Mouse (Mus musculus) frontal cortex, adult (tissue): ENCODE data around the gene Wbp11.

Source experiments
- ATAC-seq: cut with Nextera tagmentation; 2 replicates; pipeline ENCODE4 v1.9.2; 2017; ENCODE audit warnings: mild to moderate bottlenecking, moderate library complexity, mixed read lengths; ENCODE audit not compliant: low TSS enrichment

Gene Wbp11

DNA sequence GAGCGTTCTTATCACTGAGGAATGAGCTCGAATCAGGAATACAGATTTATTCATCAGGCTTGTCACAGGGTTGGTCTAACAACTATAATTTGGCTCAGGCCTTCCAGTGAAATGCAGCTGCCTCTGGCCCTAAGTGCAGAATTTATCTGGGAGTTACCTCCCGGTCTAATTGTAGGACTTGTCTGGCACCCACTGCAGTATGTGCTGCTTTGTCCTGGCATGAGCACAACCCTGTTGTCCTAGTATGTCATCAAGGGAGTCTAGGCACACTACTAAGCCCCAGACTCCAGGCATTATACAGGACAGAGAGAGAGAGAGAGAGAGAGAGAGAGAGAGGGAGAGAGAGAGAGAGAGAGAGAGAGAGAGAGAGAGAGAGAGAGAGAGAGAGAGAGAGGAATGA lies 9.3 kb upstream of the Wbp11 start:
- no peak for ATAC-seq

DNA sequence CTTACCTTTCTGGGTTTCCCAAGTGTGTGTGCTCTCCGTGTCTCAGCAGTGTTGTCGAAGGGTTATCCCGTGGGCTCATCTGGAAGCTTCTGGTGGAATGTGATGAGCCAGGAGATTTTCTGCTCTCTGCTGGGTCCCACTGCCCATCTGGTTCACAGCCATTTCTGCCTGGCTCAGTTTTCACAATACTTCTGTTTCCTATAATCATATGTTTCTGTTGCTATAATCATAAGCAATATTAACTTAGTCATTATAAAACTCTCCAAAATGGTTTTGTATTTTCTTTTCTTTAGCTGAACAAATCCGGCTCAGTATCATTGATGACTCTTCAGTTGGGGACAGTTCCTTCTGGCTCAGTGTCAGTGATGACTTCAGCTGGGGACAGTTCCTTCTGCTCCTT lies 7.3 kb upstream of the Wbp11 start, which contains the start of gene Smco3:
Gene Smco3, minus strand, starts transcription at position 101 of the 400 bp plus-strand sequence.
- peak; percentile 21; the same call in 1 of the 2 replicates for ATAC-seq

DNA sequence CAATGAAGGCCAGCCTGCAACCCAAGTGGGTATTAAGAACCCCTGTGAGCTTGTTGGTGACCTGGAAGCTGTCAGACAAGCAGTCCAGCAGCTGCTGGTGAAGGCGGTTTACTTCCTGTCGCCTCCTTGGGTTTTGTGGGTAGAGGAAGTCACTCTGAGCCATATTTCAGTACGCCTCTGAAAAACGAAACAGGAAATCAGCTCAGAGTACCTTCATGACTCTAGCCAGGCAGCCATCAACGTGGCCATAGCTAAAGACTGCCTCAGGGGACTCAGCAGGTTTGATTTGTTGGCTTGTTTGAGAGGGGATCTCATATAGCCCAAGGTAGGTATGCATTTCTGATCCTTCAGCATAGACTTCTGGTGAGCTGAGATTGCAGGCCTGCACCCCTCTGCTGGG lies 3.7 kb upstream of the Wbp11 start:
- no peak for ATAC-seq

DNA sequence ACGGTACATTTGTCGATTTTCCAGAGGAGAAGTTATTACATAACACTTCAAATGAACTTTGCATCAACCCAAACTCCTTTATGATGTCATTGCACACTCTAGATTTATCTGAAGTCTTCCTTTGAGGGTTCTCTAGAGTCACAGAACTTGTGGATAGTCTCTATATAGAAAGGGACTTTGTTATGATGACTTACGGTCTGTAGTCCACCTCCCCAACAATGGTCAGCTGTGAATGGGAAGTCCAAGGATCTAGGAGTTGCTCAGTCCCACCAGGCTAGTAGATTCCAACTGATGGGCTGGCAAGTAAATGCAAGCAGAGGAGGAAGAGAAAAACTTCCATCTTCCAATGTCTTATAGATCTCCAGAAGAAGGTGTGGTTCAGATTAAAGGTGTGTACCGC lies 648 bp upstream of the Wbp11 start:
- no peak for ATAC-seq

DNA sequence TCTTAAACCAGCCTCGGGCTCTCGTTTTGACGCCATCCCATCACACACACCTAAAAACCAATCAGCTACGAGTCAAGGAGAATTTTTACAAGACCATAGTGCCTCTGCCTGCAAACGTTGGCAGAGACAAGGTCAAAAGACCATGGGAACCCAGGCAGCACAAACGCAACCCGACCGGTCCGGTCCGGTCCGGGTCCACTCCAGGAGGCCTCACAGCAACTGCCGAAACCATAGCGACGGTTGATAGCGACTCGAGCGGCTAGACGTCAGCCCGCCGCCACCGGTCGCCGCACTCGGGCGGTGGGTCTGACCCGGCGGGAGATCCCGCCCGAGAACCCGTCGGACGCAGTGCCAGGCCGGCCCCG lies 535 bp downstream of the Wbp11 start, which contains the start of gene BC049715:
Gene BC049715, plus strand, starts transcription at position 111 of the 365 bp plus-strand sequence.
- ATAC-seq, result peak; percentile 7; the same call in 1 of the 2 replicates

DNA sequence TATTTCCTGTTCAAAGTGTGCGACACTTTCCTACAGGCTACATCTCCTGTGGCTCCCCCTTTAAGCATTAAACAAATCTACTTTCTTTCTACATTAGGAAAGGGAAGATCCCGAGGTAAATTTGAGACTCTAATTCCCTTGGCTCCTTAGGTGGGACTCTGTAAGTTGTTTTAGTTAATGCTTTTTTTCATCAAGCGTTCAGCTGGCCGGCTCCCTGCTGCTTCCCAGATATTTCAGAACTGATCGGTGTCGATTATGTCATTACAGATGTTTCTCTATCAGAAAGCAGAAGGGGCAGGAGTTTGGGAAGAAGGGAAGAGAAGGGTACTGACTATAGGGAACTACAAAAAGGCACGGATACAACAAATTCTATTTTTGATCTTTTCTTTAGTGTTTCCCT lies 917 bp downstream of the Wbp11 start:
- no peak for ATAC-seq

DNA sequence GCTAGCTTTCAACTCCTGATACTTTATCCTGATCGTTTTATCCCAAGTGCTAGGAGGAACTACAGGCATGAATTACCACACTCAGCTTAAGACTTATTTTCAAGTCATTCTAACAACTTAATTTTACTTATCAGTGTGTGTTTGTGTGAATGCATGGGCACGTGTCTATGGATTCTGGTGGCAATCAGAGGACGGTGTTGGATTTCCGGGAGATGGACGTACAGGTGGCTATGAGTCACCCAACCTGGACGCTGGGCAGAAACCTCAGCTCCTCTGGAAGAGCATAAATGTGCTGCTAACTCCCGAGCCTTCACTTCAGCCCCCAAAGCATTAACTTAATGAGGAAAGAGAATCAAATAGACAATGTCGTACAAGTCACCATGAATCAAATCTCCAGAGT lies 3.0 kb downstream of the Wbp11 start:
- ATAC-seq, result no peak

DNA sequence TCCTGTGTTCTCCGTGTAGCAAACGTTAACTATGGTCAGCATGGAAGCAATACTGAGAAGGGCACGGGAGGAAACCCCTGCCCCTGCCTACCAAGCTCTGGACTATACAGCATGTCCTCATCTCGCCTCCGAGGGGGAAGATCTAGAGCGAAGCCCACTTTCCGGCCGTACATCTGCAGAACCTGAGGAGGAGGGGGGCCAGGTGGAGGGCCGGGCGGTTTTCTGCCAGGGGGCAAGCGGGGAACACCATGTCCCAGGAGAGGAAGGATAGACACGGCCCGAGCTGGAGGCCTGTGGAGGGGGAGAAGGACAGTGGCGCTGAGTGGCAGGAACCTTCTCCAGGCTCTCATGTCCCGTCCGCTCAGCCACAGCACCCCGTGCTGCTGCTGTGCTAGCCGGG lies 6.9 kb downstream of the Wbp11 start:
- ATAC-seq, result no peak

DNA sequence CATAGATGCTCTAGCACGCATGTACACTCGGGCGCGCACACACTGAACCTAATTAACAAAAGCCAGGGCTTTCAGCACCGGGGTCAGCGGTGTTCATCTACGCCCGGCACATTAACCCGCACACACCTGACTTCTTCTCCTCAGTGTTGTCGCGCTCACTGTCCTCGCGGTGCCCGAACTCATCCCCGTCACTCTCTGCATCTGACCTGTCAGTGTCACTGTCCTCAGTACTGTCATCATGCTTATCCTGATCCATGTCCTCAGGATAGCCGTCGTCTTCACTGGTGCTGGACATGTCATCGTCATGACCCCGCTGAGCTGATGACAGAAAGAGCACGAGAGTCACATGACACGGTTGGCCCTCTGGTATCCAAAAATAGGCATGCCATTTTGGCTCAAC lies 7.7 kb downstream of the Wbp11 start:
- no peak for ATAC-seq

DNA sequence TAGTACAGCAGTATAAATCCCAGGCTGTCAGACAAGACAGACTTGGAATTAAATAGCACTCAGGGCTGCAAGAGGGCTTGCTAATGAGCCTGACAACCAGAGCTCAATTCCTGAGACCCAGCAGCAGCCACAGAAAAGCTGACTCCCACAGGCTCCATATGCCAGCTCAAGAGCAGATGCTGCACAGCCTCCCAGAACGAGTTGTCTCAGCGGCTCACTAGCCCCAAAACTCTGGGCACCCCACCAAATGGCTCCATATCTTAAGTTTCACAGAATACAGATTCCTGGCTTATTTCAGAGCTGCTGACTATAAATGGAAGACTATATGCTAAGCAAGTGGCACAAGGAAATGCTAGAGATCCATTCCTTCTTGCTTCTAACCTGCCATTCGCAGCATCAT lies 10.5 kb downstream of the Wbp11 start:
- peak; percentile 88 for ATAC-seq

DNA sequence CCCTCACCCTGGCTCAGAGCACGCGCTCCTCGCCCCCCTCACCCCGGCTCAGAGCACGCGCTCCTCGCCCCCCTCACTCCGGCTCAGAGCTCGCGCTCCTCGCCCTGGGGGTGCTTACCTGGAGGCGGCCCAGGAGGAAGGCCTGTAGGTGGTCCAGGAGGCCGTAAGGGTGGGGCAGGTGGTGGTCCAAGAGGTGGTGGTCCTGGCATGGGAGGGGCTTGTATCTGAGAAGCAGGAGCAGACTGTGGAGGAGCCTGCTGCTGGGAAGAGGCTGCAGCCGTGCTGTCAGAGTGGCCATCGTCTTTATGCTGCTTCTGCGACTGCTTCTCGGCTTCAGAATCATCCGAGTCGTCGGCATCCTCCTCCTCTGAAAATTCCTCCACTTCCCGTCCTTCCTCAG lies 11.2 kb downstream of the Wbp11 start:
- no peak for ATAC-seq

DNA sequence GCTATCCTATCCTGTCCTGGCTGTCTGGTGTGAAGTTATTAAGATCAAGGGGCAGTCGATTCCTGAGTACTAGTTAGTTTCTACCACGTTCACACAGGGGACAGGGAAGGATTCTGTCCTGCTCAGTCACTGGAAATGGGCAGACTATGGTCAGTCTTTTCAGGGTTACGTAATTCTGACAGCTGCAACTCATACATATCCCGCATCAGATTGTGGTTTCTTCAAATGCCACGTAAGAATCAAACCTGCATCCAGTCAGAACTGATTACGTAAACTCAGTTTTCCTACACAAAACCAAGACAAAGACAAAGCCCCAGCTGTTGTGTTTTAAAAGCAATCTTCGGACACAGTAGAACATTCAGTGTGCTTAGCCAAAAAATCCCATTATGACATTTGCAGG lies 12.7 kb downstream of the Wbp11 start:
- no peak for ATAC-seq

DNA sequence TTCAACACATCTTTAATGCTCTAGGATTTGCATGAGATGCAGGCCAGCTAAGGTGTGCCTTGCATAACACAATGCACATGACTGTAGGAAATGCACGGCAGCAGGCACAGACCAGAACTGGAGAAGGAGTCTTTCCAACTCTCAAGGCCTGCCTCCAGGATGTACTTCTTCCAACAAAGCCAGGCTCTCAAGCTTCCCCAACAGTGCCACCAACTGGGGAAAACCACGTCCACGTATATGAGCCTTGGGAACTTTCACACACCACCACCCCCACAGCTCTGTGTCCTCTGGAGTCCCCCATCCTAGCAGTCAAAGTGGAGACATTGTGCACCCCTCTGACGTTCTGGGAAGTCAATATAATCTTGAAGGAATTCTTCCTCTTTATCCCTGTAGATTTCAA lies 14.9 kb downstream of the Wbp11 start:
- ATAC-seq, result peak; percentile 32

DNA sequence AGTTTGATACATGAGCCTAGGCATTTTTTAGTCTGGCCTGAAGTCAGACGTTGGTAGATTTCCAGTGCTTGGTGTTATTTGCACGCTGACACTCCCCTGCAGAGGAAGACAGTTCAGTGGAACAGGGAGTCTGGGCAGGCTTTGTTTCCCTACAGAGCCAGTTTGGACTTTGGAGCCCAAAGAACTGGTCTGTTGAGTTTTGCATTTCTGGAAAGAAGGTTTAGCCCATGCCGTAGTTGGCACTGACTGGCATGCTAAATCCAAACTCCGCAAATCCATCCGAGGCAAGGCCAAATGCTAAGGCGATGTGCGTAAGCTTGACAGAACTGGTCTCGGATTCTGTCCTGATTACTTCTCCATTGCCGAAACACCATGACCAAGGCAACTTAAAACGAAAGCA lies 16.8 kb downstream of the Wbp11 start:
- no peak for ATAC-seq

DNA sequence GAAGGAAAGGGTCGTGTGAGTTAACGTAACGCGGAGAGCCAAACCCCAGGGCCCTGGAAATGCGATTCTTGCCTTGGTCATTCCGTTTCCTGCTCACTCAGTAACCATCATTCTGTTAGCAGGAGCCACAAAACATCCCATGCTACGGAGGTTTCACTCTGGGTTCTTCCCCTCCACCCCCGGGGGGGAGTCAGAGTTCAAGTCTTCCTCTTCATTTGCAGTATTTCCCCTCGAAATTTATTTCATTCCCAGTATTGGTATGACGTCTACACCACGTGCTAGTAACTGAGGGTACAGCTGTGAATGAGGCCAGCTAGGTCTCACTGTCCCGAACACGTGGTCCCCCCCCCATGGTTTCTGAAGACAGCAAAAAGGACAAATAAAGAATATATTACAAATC lies 18.4 kb downstream of the Wbp11 start:
- no peak for ATAC-seq

DNA sequence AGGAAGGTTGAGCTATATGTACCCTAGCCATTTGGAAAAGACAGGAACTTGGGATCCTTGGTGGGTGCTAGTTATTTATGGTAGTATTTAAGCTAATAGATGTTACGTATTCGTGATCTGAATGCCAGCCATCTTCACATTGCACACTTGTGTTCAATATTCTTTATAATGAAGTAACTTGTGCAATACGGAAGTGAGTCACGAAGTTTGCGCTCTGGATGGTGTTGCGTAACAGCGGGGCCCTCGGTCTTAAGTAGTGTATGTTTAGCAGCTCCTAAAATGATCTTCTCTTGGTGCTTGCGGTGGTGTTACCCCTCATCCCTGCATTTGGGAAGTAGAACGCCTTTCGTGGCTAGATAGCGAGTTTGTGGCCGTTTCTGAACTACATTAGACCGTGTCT lies 19.0 kb downstream of the Wbp11 start:
- no peak for ATAC-seq

DNA sequence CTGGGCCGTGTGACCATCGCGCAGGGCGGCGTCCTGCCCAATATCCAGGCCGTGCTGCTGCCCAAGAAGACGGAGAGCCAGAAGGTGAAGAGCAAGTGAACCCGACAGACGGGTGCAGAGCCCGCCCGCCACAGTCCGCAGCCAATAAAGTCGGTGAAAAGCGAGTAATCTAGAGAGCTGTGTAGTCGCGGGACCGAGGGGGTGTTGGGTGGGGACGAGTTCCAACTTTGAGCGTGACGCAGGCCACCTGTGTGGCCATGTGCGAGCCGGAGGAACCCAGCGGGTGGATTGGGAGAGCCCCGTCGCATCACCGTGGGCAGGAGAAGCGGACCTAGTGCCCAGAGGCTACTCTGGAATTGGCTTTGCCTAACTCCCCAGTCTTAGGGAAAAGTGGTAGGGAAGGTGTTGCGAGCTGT lies 19.4 kb downstream of the Wbp11 start:
- ATAC-seq, result peak; percentile 34

DNA sequence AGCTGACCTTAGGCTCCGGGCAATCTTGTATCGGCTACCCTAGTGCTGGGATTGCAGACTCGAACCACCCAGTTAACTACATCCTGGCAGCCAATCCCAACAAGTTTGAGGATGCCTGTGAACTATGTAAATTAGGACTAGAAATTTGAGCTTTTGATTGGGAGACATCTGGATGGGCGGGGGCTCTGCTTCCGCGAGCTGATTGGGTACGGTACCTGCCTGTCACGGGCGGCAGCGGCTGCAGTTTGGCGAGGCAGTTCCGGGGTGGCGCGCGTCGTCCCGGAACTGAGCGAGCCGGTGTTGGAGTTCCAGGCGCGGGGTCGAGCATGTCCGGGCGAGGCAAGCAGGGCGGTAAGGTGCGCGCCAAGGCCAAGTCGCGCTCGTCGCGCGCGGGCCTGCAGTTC lies 20.0 kb downstream of the Wbp11 start, which contains the start of gene H2afj:
Gene H2afj, plus strand, starts transcription at position 231 of the 404 bp plus-strand sequence.
- ATAC-seq, result peak; percentile 76

DNA sequence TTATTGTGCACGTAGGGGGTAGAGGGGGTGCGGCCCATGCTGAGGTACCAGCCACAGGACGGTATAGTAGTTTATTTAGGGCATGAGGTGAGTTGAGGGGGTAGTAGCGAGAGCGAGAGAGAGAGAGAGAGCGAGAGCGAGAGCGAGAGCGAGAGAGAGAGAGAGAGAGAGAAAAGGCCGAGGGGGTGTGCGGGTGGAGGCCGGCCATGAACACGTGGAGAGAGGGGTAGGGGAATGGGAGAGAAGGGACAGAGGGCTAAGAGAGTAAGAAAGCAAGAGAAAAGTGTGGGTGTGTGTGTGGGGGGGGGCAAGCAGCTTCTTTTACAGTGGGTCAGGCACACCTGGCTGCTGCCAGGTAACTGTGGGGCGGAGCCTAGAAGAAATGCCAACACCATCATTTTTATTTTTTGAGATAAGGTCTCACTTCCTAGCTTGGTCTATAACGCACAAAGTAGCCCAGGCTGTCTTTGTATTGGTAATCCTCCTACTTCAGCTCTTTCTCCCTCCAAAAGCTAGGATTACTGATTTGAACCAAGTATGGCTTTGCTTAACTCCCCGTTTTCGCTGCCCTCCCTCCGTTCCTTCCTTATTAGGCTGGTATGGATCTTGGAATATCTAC lies 20.5 kb downstream of the Wbp11 start:
- ATAC-seq, result no peak

DNA sequence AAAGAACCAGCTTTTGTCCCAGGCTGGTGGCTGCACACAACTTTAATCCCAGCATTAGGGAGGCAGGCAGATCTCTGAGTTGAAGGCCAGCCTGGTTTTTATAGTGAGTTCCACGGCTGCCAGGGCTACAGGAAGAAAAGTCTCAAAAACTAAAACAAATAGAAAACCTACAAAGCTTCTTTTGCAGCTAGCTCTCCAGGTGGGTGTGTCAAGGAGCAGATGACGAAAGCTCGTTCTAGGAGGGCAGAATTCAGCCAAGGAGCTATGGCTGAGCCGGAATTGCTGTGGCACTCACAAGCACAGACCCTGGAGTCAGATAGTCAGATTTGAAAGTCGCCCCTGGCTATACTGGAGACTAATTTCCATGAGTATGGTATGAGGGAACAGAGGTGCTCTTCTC lies 21.2 kb downstream of the Wbp11 start:
- no peak for ATAC-seq

DNA sequence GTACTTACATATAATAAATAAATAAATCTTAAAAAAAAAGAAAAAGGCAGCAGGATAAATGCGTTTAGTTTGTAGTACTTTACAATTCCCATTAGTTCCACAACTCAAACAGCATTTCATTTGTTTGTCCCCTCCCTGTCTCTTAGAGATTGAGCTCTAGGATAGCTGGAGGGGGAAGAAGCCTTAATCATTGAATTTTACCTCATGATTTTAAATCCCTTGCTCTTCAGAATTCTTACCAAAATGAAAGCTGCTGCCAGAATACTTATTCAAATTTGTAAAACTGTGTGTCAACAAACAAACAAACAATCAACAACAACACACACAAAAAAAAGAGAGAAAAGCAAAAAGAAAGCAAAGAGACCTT lies 22.6 kb downstream of the Wbp11 start:
- no peak for ATAC-seq

DNA sequence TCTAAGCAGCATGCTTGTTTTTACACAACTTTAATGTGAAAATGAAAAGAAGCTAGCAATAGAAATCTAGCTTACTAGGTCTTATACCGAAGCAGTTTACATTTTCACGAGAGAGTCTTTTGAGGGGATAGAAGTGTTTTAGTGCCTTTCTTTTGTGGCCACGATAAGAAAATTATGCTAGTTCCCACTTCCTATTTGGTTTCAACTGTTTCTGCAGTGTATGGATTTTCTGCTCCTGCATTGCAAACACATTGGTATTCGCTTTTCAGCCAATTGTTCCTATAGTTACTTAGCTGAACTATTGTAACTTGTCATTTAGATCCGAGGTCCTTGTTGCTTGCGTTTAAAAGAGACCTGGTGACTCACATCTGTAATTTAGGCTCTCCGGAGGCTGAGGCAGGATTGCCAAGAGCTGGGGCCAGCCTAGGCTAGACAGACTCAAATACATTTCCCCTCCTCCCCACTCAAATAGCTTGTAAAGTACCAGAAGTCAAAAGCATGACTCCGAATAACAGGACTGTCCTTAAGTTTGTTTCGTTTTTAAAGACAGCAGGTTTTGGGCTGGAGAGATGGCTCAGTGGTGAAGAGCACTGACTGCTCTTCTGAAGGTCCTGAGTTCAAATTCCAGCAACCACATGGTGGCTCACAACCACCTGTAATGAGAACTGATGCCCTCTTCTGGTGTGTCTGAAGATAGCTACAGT lies 23.2 kb downstream of the Wbp11 start:
- no peak for ATAC-seq

DNA sequence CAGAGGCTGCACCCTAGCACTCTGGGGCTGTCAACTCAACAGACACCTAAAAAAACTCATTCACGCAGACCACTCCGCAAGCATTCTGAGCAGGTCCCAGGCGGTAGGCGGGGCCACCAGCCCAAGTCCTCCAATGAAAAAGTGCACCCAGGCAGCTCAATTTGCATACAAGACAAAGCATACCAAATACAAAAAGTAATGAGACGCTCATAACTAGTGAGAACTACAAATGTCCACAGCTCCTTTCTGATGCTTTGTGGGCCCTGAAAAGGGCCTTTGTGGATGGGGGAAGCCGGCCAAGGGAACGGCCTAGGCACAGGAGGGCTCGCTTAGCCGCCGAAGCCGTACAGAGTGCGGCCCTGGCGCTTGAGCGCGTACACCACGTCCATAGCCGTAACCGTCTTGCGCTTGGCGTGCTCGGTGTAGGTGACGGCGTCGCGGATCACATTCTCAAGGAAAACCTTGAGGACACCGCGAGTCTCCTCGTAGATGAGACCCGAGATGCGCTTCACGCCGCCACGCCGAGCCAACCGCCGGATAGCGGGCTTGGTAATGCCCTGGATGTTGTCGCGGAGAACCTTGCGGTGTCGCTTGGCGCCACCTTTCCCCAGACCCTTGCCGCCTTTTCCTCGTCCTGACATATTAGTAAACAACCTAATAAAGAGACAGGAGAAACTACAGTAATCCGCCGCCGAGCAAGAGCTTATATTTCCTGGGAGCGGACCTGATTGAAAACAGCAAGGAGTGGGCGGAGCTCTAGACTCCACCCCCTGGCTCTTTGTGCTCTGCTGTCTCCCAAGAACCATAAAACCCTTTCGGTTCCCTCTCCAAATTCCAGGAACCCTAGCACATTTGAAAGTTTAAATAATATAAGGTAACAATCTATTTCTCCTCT lies 24.0 kb downstream of the Wbp11 start, which contains the start of gene Hist4h4:
Gene Hist4h4, minus strand, starts transcription at position 677 of the 895 bp plus-strand sequence.
- ATAC-seq, result peak; percentile 79
